Mouse (Mus musculus) neural tube, embryonic 14.5 days (tissue): Measurements from ENCODE around the gene Ntan1. TPM values are rescaled to one million over a fixed set of nuclear protein-coding genes. Genes with fewer than 3 reads are reported as not detected.

ENCODE experiments used
- ATAC-seq: fragments of 200-750 bp; cut with Nextera tagmentation; 2 replicates; pipeline ENCODE4 v1.8.0; 2017; ENCODE audit warnings: low read depth, mild to moderate bottlenecking, moderate TSS enrichment, moderate library complexity
- H3K27ac ChIP-seq: fragments of 300-500 bp; sonication (generic); 2 replicates; pipeline ENCODE4 v1.5.1; 2014; ENCODE audit warnings: low read depth, mild to moderate bottlenecking, control low read depth, low read length, moderate library complexity, mixed read lengths
- H3K27me3 ChIP-seq: fragments of 300-500 bp; sonication (generic); 2 replicates; pipeline ENCODE4 v1.6.1; 2014; ENCODE audit warnings: low read length; ENCODE audit not compliant: control insufficient read depth, insufficient read depth
- H3K36me3 ChIP-seq: fragments of 300-500 bp; sonication (generic); 2 replicates; pipeline ENCODE4 v1.6.1; 2014; ENCODE audit warnings: low read length, mixed read lengths; ENCODE audit not compliant: control insufficient read depth, insufficient read depth
- H3K4me1 ChIP-seq: fragments of 300-500 bp; sonication (generic); 2 replicates; pipeline ENCODE4 v1.6.1; 2014; ENCODE audit warnings: low read length; ENCODE audit not compliant: control insufficient read depth, insufficient read depth
- H3K4me2 ChIP-seq: fragments of 300-500 bp; sonication (generic); 2 replicates; pipeline ENCODE4 v1.6.1; 2014; ENCODE audit warnings: mild to moderate bottlenecking, low read depth, low read length, control low read depth
- H3K4me3 ChIP-seq: fragments of 300-500 bp; sonication (generic); 2 replicates; pipeline ENCODE4 v1.5.1; 2014; ENCODE audit warnings: low read depth, low read length, control low read depth, mixed read lengths
- H3K9ac ChIP-seq: fragments of 300-500 bp; sonication (generic); replicated peaks from 2 replicates; pipeline ENCODE4 v1.6.1; 2014; ENCODE audit warnings: low read depth, mild to moderate bottlenecking, control low read depth, low read length, mixed read lengths
- H3K9me3 ChIP-seq: fragments of 300-500 bp; sonication (generic); 2 replicates; pipeline ENCODE4 v1.6.1; 2016; ENCODE audit warnings: low read length; ENCODE audit not compliant: control insufficient read depth
- WGBS: fragments of 180-500 bp; shearing (Covaris S2); extraction: QIAGEN DNeasy Blood & Tissue Kit; methylation state at CpG from one replicate; pipeline ENCODE4 v1.1.7; 2014; 5-methylcytosine and 5-hydroxymethylcytosine counted together
- polyA plus RNA-seq: library from polyadenylated mRNA; unstranded; fragments of >200 nt; fragmentation: Nextera tagmentation; extraction: Ambion mirVana; gene quantifications from 2 replicates; pipeline ENCODE4 v1.2.1, GENCODE M21; 2014

The Ntan1 gene
- polyA plus RNA-seq, 1 experiment from 2014 or later: 212 TPM

DNA sequence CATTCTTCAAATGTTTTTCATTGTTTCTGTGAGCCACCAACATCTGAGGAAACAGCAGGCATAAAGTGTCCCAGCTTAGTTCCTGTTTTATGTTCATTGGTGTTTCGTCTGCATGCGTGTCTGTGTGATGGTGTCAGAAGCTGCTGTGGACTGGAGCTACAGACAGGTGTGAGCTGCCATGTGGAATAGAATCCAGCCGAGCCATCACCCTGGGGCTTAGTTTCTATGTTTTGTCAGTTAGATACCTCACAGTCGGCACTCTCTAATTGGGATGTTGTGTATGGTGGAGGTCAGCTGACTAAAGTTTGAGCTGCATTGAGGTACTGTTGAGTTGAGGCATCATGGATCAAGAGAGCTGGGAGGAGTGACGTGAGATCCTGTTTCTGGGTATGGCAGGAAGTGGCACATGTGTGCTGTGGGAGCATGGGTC is 21.9 kb upstream of the Ntan1 start:
- peaks cover 77% of the 10 kb centered on the region for H3K36me3 ChIP-seq
- H3K4me1 ChIP-seq: no peaks in the 10 kb centered on the region
- H3K27ac ChIP-seq: no peak overlapping the region
- no peak overlapping the region for H3K4me3 ChIP-seq
- H3K4me2 ChIP-seq: no peak overlapping the region
- H3K27me3 ChIP-seq: no peaks in the 10 kb centered on the region
- 93% methylated on average over 5 of the region's 5 CpGs for WGBS
- no peak overlapping the region for H3K9ac ChIP-seq
- no peak for ATAC-seq
- no peaks in the 10 kb centered on the region for H3K9me3 ChIP-seq

DNA sequence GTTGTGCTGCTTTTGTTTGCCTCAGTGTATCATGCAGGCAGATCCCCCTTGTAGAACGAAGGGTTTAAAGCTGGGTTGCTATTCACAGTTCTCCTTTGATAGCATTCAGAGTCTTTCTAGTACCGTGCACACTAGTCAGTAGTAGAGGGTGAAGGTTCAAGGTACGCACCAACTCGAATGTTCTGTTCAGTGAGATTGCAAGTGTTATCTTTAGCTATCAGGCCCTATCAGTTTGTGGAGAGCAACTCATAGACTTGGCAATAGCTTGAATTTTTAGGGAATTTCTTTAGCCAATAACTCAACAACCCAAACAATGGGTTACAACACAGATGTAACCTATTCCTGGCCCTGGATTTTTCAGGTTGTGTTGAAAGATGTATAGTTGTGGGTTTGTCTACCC is 17.4 kb upstream of the Ntan1 start:
- Histone ChIP-seq H3K27ac (no peak overlapping the region), H3K4me2 (no peak overlapping the region), H3K36me3 (peaks cover 61% of the 10 kb centered on the region), H3K4me3 (no peak overlapping the region), H3K27me3 (no peaks in the 10 kb centered on the region), H3K9me3 (no peaks in the 10 kb centered on the region), H3K4me1 (no peaks in the 10 kb centered on the region), H3K9ac (no peak overlapping the region)
- no peak for ATAC-seq
- WGBS: over 99% methylated on average over 4 of the region's 4 CpGs

DNA sequence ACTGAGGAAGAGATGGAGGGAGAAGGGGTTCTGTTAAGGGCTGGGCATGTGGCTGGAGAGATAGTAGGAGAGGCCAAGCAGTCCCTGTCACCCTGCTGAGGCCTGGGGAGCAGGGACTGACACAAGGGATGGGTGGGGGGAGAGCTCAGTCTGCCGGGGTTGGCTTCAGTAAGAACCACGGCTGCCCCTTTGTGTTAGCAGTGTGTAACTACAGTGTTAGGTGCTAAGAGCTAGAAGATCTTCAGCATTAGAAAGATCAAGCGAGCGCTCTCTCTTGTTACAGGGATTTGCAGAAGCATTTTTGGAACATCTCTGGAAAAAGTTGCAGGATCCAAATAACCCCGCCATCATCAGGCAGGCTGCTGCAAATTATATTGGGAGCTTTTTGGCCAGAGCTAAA is 14.0 kb upstream of the Ntan1 start:
- Histone ChIP-seq H3K9ac (no peak overlapping the region), H3K4me1 (no peaks in the 10 kb centered on the region), H3K9me3 (no peaks in the 10 kb centered on the region), H3K36me3 (peaks cover 66% of the 10 kb centered on the region), H3K27me3 (no peaks in the 10 kb centered on the region), H3K4me2 (no peak overlapping the region), H3K27ac (no peak overlapping the region), H3K4me3 (no peak overlapping the region)
- 90% methylated on average over 5 of the region's 5 CpGs for WGBS
- ATAC-seq: no peak

DNA sequence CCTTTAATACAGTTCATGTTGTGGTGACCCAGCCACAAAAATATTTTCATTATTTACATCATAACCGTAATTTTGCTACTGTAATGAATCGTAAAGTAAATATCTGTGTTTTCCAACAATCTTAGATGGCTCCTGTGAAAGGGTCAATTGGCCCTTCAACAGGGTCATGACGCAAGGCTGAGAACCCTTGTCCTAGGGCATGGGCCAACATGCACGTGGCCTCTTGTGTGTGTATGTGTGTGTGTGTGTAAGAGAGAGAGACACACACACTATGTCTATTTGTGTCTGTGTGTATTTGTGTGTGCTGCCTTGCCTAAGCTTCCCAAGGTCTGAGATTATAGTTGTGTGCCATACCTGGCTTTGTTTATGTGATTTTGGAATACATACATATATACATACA is 11.0 kb upstream of the Ntan1 start:
- no peak overlapping the region for H3K27ac ChIP-seq
- no peak overlapping the region for H3K4me2 ChIP-seq
- no peak overlapping the region for H3K4me3 ChIP-seq
- no peaks in the 10 kb centered on the region for H3K9me3 ChIP-seq
- no peaks in the 10 kb centered on the region for H3K27me3 ChIP-seq
- WGBS: 96% methylated on average over 4 of the region's 4 CpGs
- no peak for ATAC-seq
- H3K36me3 ChIP-seq: peaks cover 71% of the 10 kb centered on the region
- H3K4me1 ChIP-seq: no peaks in the 10 kb centered on the region
- no peak overlapping the region for H3K9ac ChIP-seq

DNA sequence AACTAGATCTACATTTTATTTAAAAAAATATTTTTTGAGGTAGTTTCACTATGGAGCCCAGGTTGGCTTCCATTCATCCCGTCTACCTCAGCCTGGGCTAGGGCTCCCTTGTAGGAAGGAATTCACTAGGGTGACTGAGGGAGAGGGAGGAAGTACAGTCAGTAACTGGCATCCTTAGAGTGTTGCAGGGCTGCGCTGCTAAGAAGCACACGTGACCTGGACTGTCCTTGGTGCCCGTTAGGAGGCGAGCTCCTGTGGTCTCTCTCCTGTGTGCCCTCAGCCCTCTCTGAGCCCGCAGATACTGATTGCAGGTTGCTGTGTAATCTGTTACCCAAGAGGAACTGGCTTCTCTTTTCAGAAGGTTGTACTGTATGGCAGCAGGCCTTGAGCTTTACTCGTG is 10.2 kb upstream of the Ntan1 start:
- Histone ChIP-seq H3K4me3 (no peak overlapping the region), H3K36me3 (peaks cover 74% of the 10 kb centered on the region), H3K4me2 (no peak overlapping the region), H3K9me3 (no peaks in the 10 kb centered on the region), H3K27me3 (no peaks in the 10 kb centered on the region), H3K27ac (no peak overlapping the region), H3K4me1 (no peaks in the 10 kb centered on the region), H3K9ac (no peak overlapping the region)
- ATAC-seq: no peak
- WGBS: over 99% methylated on average over 7 of the region's 7 CpGs

DNA sequence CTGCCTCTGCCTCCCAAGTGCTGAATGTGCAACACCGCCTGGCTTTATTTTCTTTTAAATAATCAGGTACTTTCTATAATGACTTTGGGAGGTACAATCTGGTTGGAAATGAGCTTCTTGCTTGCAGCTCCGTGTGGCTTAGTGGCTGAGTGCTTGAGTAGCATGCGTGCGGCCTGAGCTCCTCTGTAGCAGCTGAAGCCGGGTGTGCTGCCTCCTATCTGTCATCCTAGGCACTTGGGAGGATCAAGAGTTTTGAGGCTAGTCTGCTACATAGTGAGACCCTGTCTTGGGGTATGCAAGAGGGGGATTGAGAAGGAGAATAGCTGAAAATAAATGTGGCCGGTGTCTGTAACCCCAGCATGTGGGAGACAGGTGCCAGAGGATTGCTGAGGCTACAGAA is 6.5 kb upstream of the Ntan1 start:
- Histone ChIP-seq H3K27me3 (no peaks in the 10 kb centered on the region), H3K9ac (no peak overlapping the region), H3K27ac (no peak overlapping the region), H3K36me3 (peaks cover 63% of the 10 kb centered on the region), H3K9me3 (no peaks in the 10 kb centered on the region), H3K4me1 (no peaks in the 10 kb centered on the region), H3K4me2 (no peak overlapping the region), H3K4me3 (no peak overlapping the region)
- ATAC-seq: no peak
- WGBS: 89% methylated on average over 6 of the region's 6 CpGs

DNA sequence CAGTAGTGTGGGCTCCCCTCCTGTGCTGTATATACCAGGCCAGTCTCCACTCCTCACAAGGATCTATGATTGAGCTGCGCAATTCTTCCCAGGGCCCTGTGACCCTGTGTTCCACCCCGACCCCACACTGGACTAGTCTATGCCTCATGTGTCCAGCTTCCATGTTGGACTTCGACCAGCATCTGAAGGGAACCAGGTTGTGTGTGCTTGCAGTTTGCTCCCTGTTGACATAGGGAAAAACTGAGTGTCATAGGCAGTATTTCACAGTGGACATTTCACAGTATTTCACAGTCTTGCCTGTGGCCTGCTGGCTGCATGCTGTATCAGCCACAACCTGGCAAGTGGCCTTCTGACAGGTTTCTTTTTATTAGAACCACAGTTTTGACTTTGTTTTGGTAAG is 5.4 kb upstream of the Ntan1 start:
- H3K9me3 ChIP-seq: no peaks in the 10 kb centered on the region
- H3K27ac ChIP-seq: no peak overlapping the region
- no peaks in the 10 kb centered on the region for H3K27me3 ChIP-seq
- 99% methylated on average over 3 of the region's 3 CpGs for WGBS
- no peak overlapping the region for H3K4me3 ChIP-seq
- no peaks in the 10 kb centered on the region for H3K4me1 ChIP-seq
- peaks cover 56% of the 10 kb centered on the region for H3K36me3 ChIP-seq
- H3K4me2 ChIP-seq: no peak overlapping the region
- no peak for ATAC-seq
- no peak overlapping the region for H3K9ac ChIP-seq

DNA sequence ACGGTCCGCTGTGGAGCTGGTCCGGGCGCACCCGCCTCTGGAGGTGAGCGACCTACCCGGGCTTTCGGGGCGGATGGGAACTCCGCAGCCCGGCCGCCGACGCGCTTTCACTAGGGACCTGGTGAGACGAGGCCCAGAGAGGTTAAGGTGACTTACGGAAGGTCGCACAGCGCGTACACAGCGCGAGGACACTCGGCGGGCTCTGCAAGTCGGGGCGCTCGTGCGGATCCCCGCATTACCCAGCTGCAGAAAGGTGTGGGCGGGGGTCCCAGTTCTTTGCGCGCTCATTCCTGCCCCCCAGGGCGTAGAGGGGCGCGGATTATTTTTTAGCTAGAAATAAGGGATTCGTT is 724 bp downstream of the Ntan1 start:
- no peaks in the 10 kb centered on the region for H3K9me3 ChIP-seq

DNA sequence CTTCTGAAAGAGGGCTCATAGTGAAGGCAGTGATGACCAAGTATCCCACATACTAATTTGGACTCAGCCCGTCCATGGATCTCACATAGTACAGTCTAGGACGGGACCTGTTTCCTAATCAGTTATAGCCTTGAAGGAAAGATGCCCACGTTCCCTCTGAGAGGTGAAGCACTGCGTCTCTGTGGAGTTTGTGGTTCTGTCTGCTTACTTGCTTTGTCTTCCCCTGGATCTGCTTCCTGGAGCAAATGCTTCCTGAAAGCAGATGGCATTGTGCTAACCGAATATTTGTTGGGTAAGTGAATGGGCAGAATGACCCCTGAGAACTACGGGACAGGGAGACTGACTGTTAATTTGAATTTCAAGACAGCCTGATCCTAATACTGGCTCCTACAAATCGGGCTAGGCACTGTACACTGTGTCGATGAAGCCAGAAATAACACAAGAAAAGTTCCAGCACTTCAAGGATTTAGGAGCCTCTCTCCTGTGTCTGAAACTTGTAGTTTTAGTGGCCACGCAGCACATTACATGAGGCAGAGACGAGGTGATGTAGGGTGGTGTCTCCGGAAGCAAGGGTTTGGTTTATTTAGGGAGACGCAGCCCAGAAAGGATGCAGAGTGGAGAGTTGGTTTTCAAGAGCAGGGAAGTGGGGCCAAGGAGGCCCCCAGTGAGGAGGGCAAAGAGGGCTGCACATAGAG is 1.3 kb downstream of the Ntan1 start:
- Histone ChIP-seq H3K9me3 (no peaks in the 10 kb centered on the region), H3K27me3 (no peaks in the 10 kb centered on the region), H3K4me1 (peaks cover 11% of the 10 kb centered on the region), H3K36me3 (no peaks in the 10 kb centered on the region), H3K4me2 (peak overlapping the region; percentile 84), H3K27ac (peak overlapping the region; percentile 96), H3K9ac (peak overlapping the region; percentile 82), H3K4me3 (peak overlapping the region; percentile 84)
- WGBS: 39% methylated on average over 12 of the region's 12 CpGs
- 0 out of 2 replicates have a peak, but pooled peaks have one; percentile 0 for ATAC-seq

More for the DNA sequence above, 724 bp downstream of the Ntan1 start:
- H3K9ac ChIP-seq: peak overlapping the region; percentile 82
- ATAC-seq: peak; percentile 62
- peak overlapping the region; percentile 84 for H3K4me2 ChIP-seq
- no peaks in the 10 kb centered on the region; the same call in none of the 2 replicates for H3K36me3 ChIP-seq
- H3K27ac ChIP-seq: peak overlapping the region; percentile 96
- no peaks in the 10 kb centered on the region for H3K27me3 ChIP-seq
- H3K4me3 ChIP-seq: peak overlapping the region; percentile 84
- WGBS: under 1% methylated on average over 36 of the region's 36 CpGs
- peaks cover 11% of the 10 kb centered on the region for H3K4me1 ChIP-seq
